Comparison of ENCODE assay signal across 11 mouse cellular contexts in genomic region chr4:150049157-150049513, GRCm38 (mm10). TPM values are rescaled to one million over a fixed set of nuclear protein-coding genes. Genes with fewer than 3 reads are reported as not detected.
A peak's percentile ranks its signal among the peaks of the same experiment; 100 is the strongest.
DNase-seq lines count a peak whose midpoint lies in the region; ATAC-seq and TF ChIP-seq lines count a peak whose summit lies in the region.
"Had no signal": no experiment of that assay in that cellular context is flagged by ENCODE, and none has a peak within 500 bp of the region (broad histone marks: within the 10 kb centered on the region; RNA-seq: fewer than 3 reads in every experiment).

No protein-coding gene starts in this region.

- H3K27ac ChIP-seq in left cerebral cortex, adult 2 months = no peak overlapping the region
- peak overlapping the region; percentile 44; the same call in 1 of the 2 replicates for H3K27ac ChIP-seq in embryonic facial prominence, embryonic 13.5 days
- H3K27ac ChIP-seq in intestine, postnatal 0 days (ENCODE audit: low read depth, low read length) = no peak overlapping the region
- H3K27ac ChIP-seq in neural tube, embryonic 14.5 days (ENCODE audit: low read depth, low read length) = no peak overlapping the region

- no peak for TF ChIP-seq CTCF in left cerebral cortex, adult 2 months (IDR thresholded peaks at IDR 0.05)
- no peak for TF ChIP-seq CTCF in intestine, postnatal 0 days (IDR thresholded peaks at IDR 0.05; ENCODE audit: low read depth)

- peaks cover 43% of the 10 kb centered on the region for H3K27me3 ChIP-seq in embryonic facial prominence, embryonic 13.5 days
- peaks cover 16% of the 10 kb centered on the region; the same call in 1 of the 2 replicates for H3K27me3 ChIP-seq in intestine, postnatal 0 days (replicated peaks; ENCODE audit: control insufficient read depth, insufficient read depth, low read length)
- peaks cover 25% of the 10 kb centered on the region for H3K27me3 ChIP-seq in neural tube, embryonic 14.5 days (ENCODE audit: control insufficient read depth, insufficient read depth, low read length)

- peak overlapping the region; percentile 71 for H3K9ac ChIP-seq in embryonic facial prominence, embryonic 13.5 days
- peak overlapping the region; percentile 38; the same call in 1 of the 2 replicates for H3K9ac ChIP-seq in intestine, postnatal 0 days (ENCODE audit: low read depth, low read length)
- H3K9ac ChIP-seq in neural tube, embryonic 14.5 days (replicated peaks; ENCODE audit: low read depth, low read length) = no peak overlapping the region

- H3K4me2 ChIP-seq in embryonic facial prominence, embryonic 13.5 days = peak overlapping the region; percentile 95
- H3K4me2 ChIP-seq in intestine, postnatal 0 days (replicated peaks; ENCODE audit: low read depth) = peak overlapping the region; percentile 92
- peak overlapping the region; percentile 75 for H3K4me2 ChIP-seq in neural tube, embryonic 14.5 days (ENCODE audit: low read depth, low read length)

- 12% methylated on average over 15 of the region's 15 CpGs for WGBS in embryonic facial prominence, embryonic 13.5 days
- WGBS in intestine, postnatal 0 days = 29% methylated on average over 15 of the region's 15 CpGs
- 16% methylated on average over 15 of the region's 15 CpGs for WGBS in neural tube, embryonic 14.5 days

- no peaks in the 10 kb centered on the region for H3K9me3 ChIP-seq in embryonic facial prominence, embryonic 13.5 days
- H3K9me3 ChIP-seq in intestine, postnatal 0 days (ENCODE audit: control insufficient read depth) = no peaks in the 10 kb centered on the region
- no peaks in the 10 kb centered on the region for H3K9me3 ChIP-seq in neural tube, embryonic 14.5 days (ENCODE audit: control insufficient read depth, low read length)

- no peak for DNase-seq in left cerebral cortex, adult 2 months (ENCODE audit: extremely low spot score in 1 of 2, low spot score in 2 of 2)
- DNase-seq in left cerebral cortex, adult 18-20 months (ENCODE audit: low spot score in 2 of 2) = no peak
- DNase-seq in yolk sac, embryonic 10.5 days (ENCODE audit: low spot score) = no peak
- no peak for DNase-seq in urinary bladder, adult 2 months (ENCODE audit: low spot score)
- DNase-seq in frontal cortex, adult 2 months (ENCODE audit: extremely low spot score in 1 of 2, low spot score in 1 of 2) = no peak
- DNase-seq: gastrocnemius, postnatal 36 days; right cerebral cortex, adult 18-20 months had no signal

- peaks cover 23% of the 10 kb centered on the region for H3K4me1 ChIP-seq in embryonic facial prominence, embryonic 13.5 days
- H3K4me1 ChIP-seq in intestine, postnatal 0 days (replicated peaks; ENCODE audit: control insufficient read depth, insufficient read depth, low read length) = no peaks in the 10 kb centered on the region; the same call in 1 of the 2 replicates
- peaks cover 16% of the 10 kb centered on the region for H3K4me1 ChIP-seq in neural tube, embryonic 14.5 days (ENCODE audit: control insufficient read depth, insufficient read depth, low read length)

- no peak for ATAC-seq in embryonic facial prominence, embryonic 13.5 days (ENCODE audit: insufficient number of reproducible peaks, insufficient read depth, low FRiP score, low TSS enrichment, low read depth)
- 0 out of 2 replicates have a peak, but pooled peaks have one; percentile 7 for ATAC-seq in intestine, postnatal 0 days
- ATAC-seq in neural tube, embryonic 14.5 days (ENCODE audit: low read depth) = no peak
- ATAC-seq: activated CD4-positive, CD25-positive, alpha-beta regulatory T cell, adult 4 months had no signal

- intact Hi-C loops in left cerebral cortex, adult 2 months (cut with DNase I) = no loop called here

- peak overlapping the region; percentile 46 for H3K4me3 ChIP-seq in left cerebral cortex, adult 2 months
- peak overlapping the region; percentile 56 for H3K4me3 ChIP-seq in embryonic facial prominence, embryonic 13.5 days
- H3K4me3 ChIP-seq in intestine, postnatal 0 days (ENCODE audit: low read depth, low read length) = peak overlapping the region; percentile 49
- H3K4me3 ChIP-seq in neural tube, embryonic 14.5 days (ENCODE audit: low read depth, low read length) = peak overlapping the region; percentile 33

- no peaks in the 10 kb centered on the region for H3K36me3 ChIP-seq in embryonic facial prominence, embryonic 13.5 days
- no peaks in the 10 kb centered on the region for H3K36me3 ChIP-seq in intestine, postnatal 0 days (ENCODE audit: control insufficient read depth, insufficient read depth)
- no peaks in the 10 kb centered on the region for H3K36me3 ChIP-seq in neural tube, embryonic 14.5 days (ENCODE audit: control insufficient read depth, insufficient read depth, low read length)

RNA-seq across cellular contexts. Expression of gene Gpr157, which starts 38.0 kb away (rescaled TPM):
- 1 to 10 TPM; 1.5 TPM for total RNA-seq in left cerebral cortex, adult 2 months (2021)
- 1 to 10 TPM; 1.4 to 2.0 TPM for total RNA-seq in left cerebral cortex, adult 18-20 months (2021)
- 1.3 and 1.5 TPM in 2 replicates for polyA plus RNA-seq in embryonic facial prominence, embryonic 13.5 days (2015; fragmentation: Nextera tagmentation; extraction: Ambion mirVana)
- polyA plus RNA-seq in intestine, postnatal 0 days (2015; fragmentation: Nextera tagmentation; extraction: Ambion mirVana) = 2.5 and 3.2 TPM in 2 replicates
- polyA plus RNA-seq in neural tube, embryonic 14.5 days (2014; fragmentation: Nextera tagmentation; extraction: Ambion mirVana) = 0.16 and 0.33 TPM in 2 replicates
- polyA plus RNA-seq in urinary bladder, adult 2 months (2012; rRNA removed) = 1.7 and 2.0 TPM in 2 replicates
- 1.4 and 1.8 TPM in 2 replicates for polyA plus RNA-seq in frontal cortex, adult 2 months (2012; rRNA removed)

RNA-seq across cellular contexts. Expression of gene H6pd, which starts 40.3 kb away (rescaled TPM):
- total RNA-seq in left cerebral cortex, adult 2 months (2021) = 10 to 100 TPM; 11.6 to 16.0 TPM
- total RNA-seq in left cerebral cortex, adult 18-20 months (2021) = 10 to 100 TPM; 11.2 to 11.5 TPM
- polyA plus RNA-seq in embryonic facial prominence, embryonic 13.5 days (2015; fragmentation: Nextera tagmentation; extraction: Ambion mirVana) = 7.0 and 8.0 TPM in 2 replicates
- polyA plus RNA-seq in intestine, postnatal 0 days (2015; fragmentation: Nextera tagmentation; extraction: Ambion mirVana) = 33.1 and 37.5 TPM in 2 replicates
- polyA plus RNA-seq in neural tube, embryonic 14.5 days (2014; fragmentation: Nextera tagmentation; extraction: Ambion mirVana) = 2.0 and 3.3 TPM in 2 replicates
- polyA plus RNA-seq in urinary bladder, adult 2 months (2012; rRNA removed) = 45.9 and 57.6 TPM in 2 replicates
- polyA plus RNA-seq in frontal cortex, adult 2 months (2012; rRNA removed) = 4.4 and 5.7 TPM in 2 replicates
